Mouse (Mus musculus) brain, embryonic 18.5 days (tissue): ENCODE measurements around the gene Zfp663.

Experiments
- DNase-seq: peaks from one replicate; pipeline ENCODE4 v3.0.0-alpha.2; 2012; ENCODE audit warnings: low read depth, low spot score

The Zfp663 gene

GRCm38 (mm10) chr2:165321381-165321888 lies 47.1 kb downstream of the Zfp663 start:
- DNase-seq: no peak

GRCm38 (mm10) chr2:165320531-165321150 lies 47.9 kb downstream of the Zfp663 start:
- no peak for DNase-seq

- DNase-seq: no peak
These were observed 49.0 kb downstream of the Zfp663 start for GRCm38 (mm10) chr2:165319503-165319902.

- DNase-seq: no peak
These were observed 49.6 kb downstream of the Zfp663 start for GRCm38 (mm10) chr2:165318941-165319340.

GRCm38 (mm10) chr2:165317621-165318263 lies 50.8 kb downstream of the Zfp663 start:
- DNase-seq: no peak

GRCm38 (mm10) chr2:165316837-165317473 lies 51.6 kb downstream of the Zfp663 start:
- DNase-seq: peak; percentile 68

- no peak for DNase-seq
These were observed 52.3 kb downstream of the Zfp663 start for GRCm38 (mm10) chr2:165316204-165316603.

- DNase-seq: no peak
These were observed 54.3 kb downstream of the Zfp663 start for GRCm38 (mm10) chr2:165314197-165314596.

GRCm38 (mm10) chr2:165312381-165312780 lies 56.1 kb downstream of the Zfp663 start:
- DNase-seq: no peak

- no peak for DNase-seq
These were observed 57.0 kb downstream of the Zfp663 start for GRCm38 (mm10) chr2:165311577-165311976.

GRCm38 (mm10) chr2:165310818-165311425 lies 57.6 kb downstream of the Zfp663 start:
- DNase-seq: no peak

- no peak for DNase-seq
These were observed 60.7 kb downstream of the Zfp663 start for GRCm38 (mm10) chr2:165307801-165308200.

GRCm38 (mm10) chr2:165305438-165305837 lies 63.1 kb downstream of the Zfp663 start:
- DNase-seq: no peak

- DNase-seq: no peak
These were observed 63.7 kb downstream of the Zfp663 start for GRCm38 (mm10) chr2:165304819-165305218.

- no peak for DNase-seq
These were observed 65.0 kb downstream of the Zfp663 start for GRCm38 (mm10) chr2:165303354-165304012.

- no peak for DNase-seq
These were observed 67.1 kb downstream of the Zfp663 start for GRCm38 (mm10) chr2:165301409-165301808.
